Mouse (Mus musculus) stomach, embryonic 14.5 days (tissue): ENCODE measurements around the gene G2e3. TPM values are rescaled to one million over a fixed set of nuclear protein-coding genes. Genes with fewer than 3 reads are reported as not detected.

Experiments
- ATAC-seq: fragments of 200-750 bp; cut with Nextera tagmentation; 2 replicates; pipeline ENCODE4 v1.8.0; 2017; ENCODE audit warnings: low read depth, moderate TSS enrichment; ENCODE audit not compliant: insufficient number of reproducible peaks, insufficient read depth, low FRiP score
- H3K27ac ChIP-seq: fragments of 300-500 bp; sonication (generic); 2 replicates; pipeline ENCODE4 v1.5.1; 2014; ENCODE audit warnings: mild to moderate bottlenecking, low read length, moderate library complexity, mixed read lengths
- H3K27me3 ChIP-seq: fragments of 300-500 bp; sonication (generic); 2 replicates; pipeline ENCODE4 v1.6.1; 2014; ENCODE audit warnings: low read length, control low read depth, mixed read lengths; ENCODE audit not compliant: control insufficient read depth, insufficient read depth
- H3K36me3 ChIP-seq: fragments of 300-500 bp; sonication (generic); 2 replicates; pipeline ENCODE4 v1.6.1; 2014; ENCODE audit warnings: mild to moderate bottlenecking, control low read depth, low read length, moderate library complexity, mixed read lengths; ENCODE audit not compliant: control insufficient read depth, insufficient read depth
- H3K4me1 ChIP-seq: fragments of 300-500 bp; sonication (generic); 2 replicates; pipeline ENCODE4 v1.6.1; 2014; ENCODE audit warnings: low read length, control low read depth, mixed read lengths; ENCODE audit not compliant: control insufficient read depth, insufficient read depth
- H3K4me2 ChIP-seq: fragments of 300-500 bp; sonication (generic); replicated peaks from 2 replicates; pipeline ENCODE4 v1.6.1; 2014; ENCODE audit warnings: low read depth, low read length, control low read depth
- H3K4me3 ChIP-seq: fragments of 300-500 bp; sonication (generic); 2 replicates; pipeline ENCODE4 v1.5.1; 2014; ENCODE audit warnings: low read depth, low read length, control low read depth
- H3K9ac ChIP-seq: fragments of 300-500 bp; sonication (generic); replicated peaks from 2 replicates; pipeline ENCODE4 v1.6.1; 2014; ENCODE audit warnings: low read depth, mild to moderate bottlenecking, control low read depth, low read length, moderate library complexity, mixed read lengths
- H3K9me3 ChIP-seq: fragments of 300-500 bp; sonication (generic); 2 replicates; pipeline ENCODE4 v1.6.1; 2016; ENCODE audit warnings: low read depth, low read length, control low read depth; ENCODE audit not compliant: control insufficient read depth
- WGBS: fragments of 180-500 bp; shearing (Covaris S2); extraction: QIAGEN DNeasy Blood & Tissue Kit; methylation state at CpG from one replicate; pipeline ENCODE4 v1.1.7; 2014; 5-methylcytosine and 5-hydroxymethylcytosine counted together
- polyA plus RNA-seq: library from polyadenylated mRNA; unstranded; fragments of >200 nt; fragmentation: Nextera tagmentation; extraction: Ambion mirVana; gene quantifications from 2 replicates; pipeline ENCODE4 v1.2.1, GENCODE M21; 2014

Gene G2e3
- polyA plus RNA-seq, 1 experiment from 2014 or later, result 38.0 TPM

DNA sequence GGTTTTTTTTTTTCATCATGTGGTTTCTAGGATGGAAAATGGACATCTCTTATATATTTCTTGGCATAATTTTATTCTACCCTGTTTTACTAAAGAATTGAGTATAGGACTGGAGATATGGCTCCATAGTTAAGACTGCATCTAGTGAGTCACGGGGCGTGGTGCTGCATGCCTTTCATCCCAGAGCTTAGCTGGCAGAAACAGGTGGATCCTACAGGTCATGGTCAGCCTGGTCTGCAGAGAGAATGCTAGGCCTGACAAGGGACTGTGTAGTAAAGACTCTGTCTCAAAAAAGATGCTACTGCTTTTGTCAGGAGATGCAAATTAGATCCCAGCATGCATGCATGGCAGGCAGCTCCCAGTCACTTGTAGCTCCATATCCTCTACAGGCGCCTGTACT, 20.6 kb downstream of the G2e3 start:
- Histone ChIP-seq H3K4me1 (no peaks in the 10 kb centered on the region), H3K9ac (no peak overlapping the region), H3K4me3 (no peak overlapping the region), H3K9me3 (no peaks in the 10 kb centered on the region), H3K27me3 (no peaks in the 10 kb centered on the region), H3K4me2 (no peak overlapping the region), H3K36me3 (peaks cover 60% of the 10 kb centered on the region), H3K27ac (no peak overlapping the region)
- 95% methylated on average over 3 of the region's 3 CpGs for WGBS
- ATAC-seq, result no peak

GRCm38 (mm10) chr12:51377003-51377887, 29.4 kb downstream of the G2e3 start, which contains the start of gene Scfd1:
Gene Scfd1 (plus strand): TSS chr12:51377510.
- Histone ChIP-seq H3K4me3 (peak within 1 kb of the TSS; percentile 57), H3K4me2 (peak within 1 kb of the TSS; percentile 59), H3K9ac (peak within 1 kb of the TSS; percentile 53), H3K4me1 (no peaks in the 10 kb centered on the region), H3K36me3 (peaks cover 29% of the 10 kb centered on the region), H3K27ac (peak within 1 kb of the TSS; percentile 66), H3K27me3 (no peaks in the 10 kb centered on the region), H3K9me3 (no peaks in the 10 kb centered on the region)
- under 1% methylated on average over 34 of the region's 34 CpGs for WGBS
- peak; percentile 100 for ATAC-seq

DNA sequence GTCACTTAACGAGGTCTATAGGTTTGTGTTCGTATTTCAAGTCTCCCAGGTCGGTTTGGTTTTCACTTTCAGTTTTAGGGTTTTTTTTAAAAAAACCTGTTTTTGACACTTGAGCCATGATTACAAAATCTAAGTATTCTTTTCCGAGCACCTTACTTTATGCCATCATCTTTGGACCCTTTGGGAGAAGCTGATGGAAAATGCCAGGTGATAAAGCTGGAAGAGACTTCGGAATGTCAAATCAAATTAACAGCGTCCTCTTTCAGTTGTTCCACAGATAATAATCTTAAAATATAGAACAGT, 30.0 kb downstream of the G2e3 start:
- WGBS, result 14% methylated on average over 6 of the region's 6 CpGs
- Histone ChIP-seq H3K27ac (peak overlapping the region; percentile 66), H3K4me1 (no peaks in the 10 kb centered on the region), H3K9ac (peak overlapping the region; percentile 53), H3K4me2 (peak overlapping the region; percentile 59), H3K9me3 (no peaks in the 10 kb centered on the region), H3K4me3 (peak overlapping the region; percentile 57), H3K36me3 (peaks cover 23% of the 10 kb centered on the region), H3K27me3 (no peaks in the 10 kb centered on the region)
- no peak for ATAC-seq

DNA sequence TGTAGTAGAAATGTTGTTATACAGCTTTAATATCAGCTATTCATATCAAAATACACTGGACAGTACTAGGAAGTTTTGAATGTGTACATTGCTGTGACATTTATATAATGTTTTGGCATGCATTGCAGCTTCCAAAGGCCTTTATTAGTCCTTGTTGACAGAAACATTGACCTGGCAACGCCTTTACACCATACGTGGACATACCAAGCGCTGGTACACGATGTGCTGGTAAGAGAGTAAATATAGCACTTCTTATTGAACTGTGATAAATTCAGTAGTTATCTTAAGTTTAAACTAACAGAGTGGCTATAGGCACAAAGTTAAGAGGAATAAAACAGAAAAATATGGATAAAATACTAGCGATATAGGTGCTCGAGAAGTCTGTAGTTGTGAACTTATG, 52.0 kb downstream of the G2e3 start:
- Histone ChIP-seq H3K4me1 (no peaks in the 10 kb centered on the region), H3K27me3 (no peaks in the 10 kb centered on the region), H3K4me3 (no peak overlapping the region), H3K36me3 (peaks cover 49% of the 10 kb centered on the region), H3K4me2 (no peak overlapping the region), H3K9me3 (no peaks in the 10 kb centered on the region), H3K9ac (no peak overlapping the region), H3K27ac (no peak overlapping the region)
- 88% methylated on average over 6 of the region's 6 CpGs for WGBS
- no peak for ATAC-seq

DNA sequence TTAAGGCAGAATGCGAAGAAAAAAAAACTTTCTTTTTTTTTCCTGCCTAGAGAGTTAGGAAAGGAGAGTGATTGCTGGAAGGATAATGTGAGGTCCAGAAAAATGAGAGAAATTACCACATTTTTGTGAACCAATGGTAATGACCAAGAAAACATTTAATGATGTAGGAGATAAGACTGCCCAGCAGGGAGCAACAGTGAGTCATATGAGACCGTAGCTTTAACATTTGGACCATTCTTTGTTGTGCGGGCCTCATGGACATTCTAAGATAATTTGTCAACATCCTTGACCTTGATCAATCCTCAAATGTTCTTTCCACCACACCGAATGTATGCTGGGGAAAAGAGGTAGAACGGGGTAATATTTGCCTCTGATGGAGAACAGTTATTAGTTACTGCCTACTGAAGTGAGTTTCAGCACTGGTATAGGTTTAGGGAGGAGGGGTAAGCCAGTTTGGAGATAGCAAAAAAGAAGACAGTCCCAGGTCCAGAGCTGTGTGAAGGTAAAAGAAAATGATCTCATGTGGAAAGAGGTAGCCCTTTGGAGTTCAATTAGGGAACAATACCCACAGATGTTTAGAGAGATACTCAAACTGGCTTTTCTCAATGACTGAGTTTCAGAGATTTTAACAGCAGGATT, 54.3 kb downstream of the G2e3 start:
- no peak overlapping the region for H3K27ac ChIP-seq
- H3K27me3 ChIP-seq, result no peaks in the 10 kb centered on the region
- no peak for ATAC-seq
- H3K4me2 ChIP-seq, result no peak overlapping the region
- peaks cover 28% of the 10 kb centered on the region for H3K36me3 ChIP-seq
- H3K9me3 ChIP-seq, result no peaks in the 10 kb centered on the region
- WGBS, result 66% methylated on average over 5 of the region's 5 CpGs
- no peaks in the 10 kb centered on the region for H3K4me1 ChIP-seq
- no peak overlapping the region for H3K4me3 ChIP-seq
- H3K9ac ChIP-seq, result no peak overlapping the region

- H3K4me3 ChIP-seq, result no peak overlapping the region
- no peak overlapping the region for H3K9ac ChIP-seq
- no peaks in the 10 kb centered on the region for H3K9me3 ChIP-seq
- 66% methylated on average over 4 of the region's 4 CpGs for WGBS
- H3K4me1 ChIP-seq, result no peaks in the 10 kb centered on the region
- H3K27me3 ChIP-seq, result no peaks in the 10 kb centered on the region
- peaks cover 24% of the 10 kb centered on the region for H3K36me3 ChIP-seq
- H3K27ac ChIP-seq, result no peak overlapping the region
- ATAC-seq, result no peak
- H3K4me2 ChIP-seq, result no peak overlapping the region
These were observed 56.2 kb downstream of the G2e3 start for GRCm38 (mm10) chr12:51403987-51404586.

GRCm38 (mm10) chr12:51411362-51411761, 63.5 kb downstream of the G2e3 start:
- Histone ChIP-seq H3K36me3 (peaks cover 21% of the 10 kb centered on the region), H3K9me3 (no peaks in the 10 kb centered on the region), H3K4me1 (no peaks in the 10 kb centered on the region), H3K27ac (no peak overlapping the region), H3K27me3 (no peaks in the 10 kb centered on the region), H3K4me3 (no peak overlapping the region), H3K4me2 (no peak overlapping the region), H3K9ac (no peak overlapping the region)
- ATAC-seq, result no peak
- WGBS, result 85% methylated on average over 4 of the region's 4 CpGs
